Mouse (Mus musculus) liver, embryonic 14.5 days (tissue): Measurements from ENCODE around the gene Carmil1. TPM values are rescaled to one million over a fixed set of nuclear protein-coding genes. Genes with fewer than 3 reads are reported as not detected.
A peak's percentile ranks its signal among the peaks of the same experiment; 100 is the strongest.

Source experiments
- ATAC-seq: fragments of 200-750 bp; cut with Nextera tagmentation; 2 replicates; pipeline ENCODE4 v1.8.0; 2017; ENCODE audit warnings: moderate number of reproducible peaks, mild to moderate bottlenecking, moderate library complexity; ENCODE audit not compliant: insufficient read depth
- DNase-seq, 3 experiments: peaks; one replicate each; pipeline ENCODE4 v3.0.0-alpha.2; 2012 to 2013; ENCODE audit warnings: low read depth in 3 of 3, low spot score in 3 of 3
- H3K27ac ChIP-seq: fragments of 300-500 bp; sonication (generic); 2 replicates; pipeline ENCODE4 v1.5.1; 2014; ENCODE audit warnings: moderate library complexity, mild to moderate bottlenecking, control low read depth, inconsistent platforms
- H3K27me3 ChIP-seq: fragments of 300-500 bp; sonication (generic); 2 replicates; pipeline ENCODE4 v1.6.1; 2014; ENCODE audit warnings: mild to moderate bottlenecking, low read length, moderate library complexity; ENCODE audit not compliant: control insufficient read depth, insufficient read depth
- H3K36me3 ChIP-seq: fragments of 300-500 bp; sonication (generic); replicated peaks from 2 replicates; pipeline ENCODE4 v1.6.1; 2014; ENCODE audit warnings: low read depth; ENCODE audit not compliant: control insufficient read depth, insufficient read depth
- H3K4me1 ChIP-seq, 2 experiments: fragments of 200-500 bp in 1 of 2; fragments of 300-500 bp in 1 of 2; sonication (generic) in 1 of 2; replicated peaks; 2 replicates each; pipeline ENCODE4 v1.6.1; 2012 to 2014; ENCODE audit warnings: antibody characterized with exemption in 1 of 2, inconsistent platforms in 1 of 2, low read length in 1 of 2; ENCODE audit not compliant: control insufficient read depth in 2 of 2, insufficient read depth in 2 of 2
- H3K4me2 ChIP-seq: fragments of 300-500 bp; sonication (generic); 2 replicates; pipeline ENCODE4 v1.6.1; 2014; ENCODE audit warnings: low read depth, mild to moderate bottlenecking, control low read depth, moderate library complexity
- H3K4me3 ChIP-seq, 2 experiments: fragments of 200-500 bp in 1 of 2; fragments of 300-500 bp in 1 of 2; sonication (generic) in 1 of 2; 2 replicates each; pipeline ENCODE4 v1.5.1; 2012 to 2014; ENCODE audit warnings: low read depth in 2 of 2, low read length in 2 of 2, mild to moderate bottlenecking in 2 of 2, control low read depth in 1 of 2, inconsistent platforms in 1 of 2, moderate library complexity in 1 of 2; ENCODE audit not compliant: insufficient read depth in 1 of 2
- H3K9ac ChIP-seq: fragments of 300-500 bp; sonication (generic); replicated peaks from 2 replicates; pipeline ENCODE4 v1.6.1; 2014; ENCODE audit warnings: mild to moderate bottlenecking, control low read depth, moderate library complexity
- H3K9me3 ChIP-seq: fragments of 300-500 bp; sonication (generic); 2 replicates; pipeline ENCODE4 v1.6.1; 2016; ENCODE audit warnings: low read length, mixed read lengths; ENCODE audit not compliant: control insufficient read depth
- CTCF ChIP-seq: IDR thresholded peaks from 2 replicates; pipeline ENCODE4 v1.5.1; 2016; ENCODE audit warnings: antibody characterized with exemption, low read depth, control low read depth
- EP300 ChIP-seq: IDR thresholded peaks from 2 replicates; pipeline ENCODE4 v1.6.1; 2016; ENCODE audit warnings: antibody characterized with exemption, low read depth
- WGBS: fragments of 180-500 bp; shearing (Covaris S2); extraction: QIAGEN DNeasy Blood & Tissue Kit; methylation state at CpG from one replicate; pipeline ENCODE4 v1.1.7; 2014; ENCODE audit not compliant: insufficient replicate concordance; 5-methylcytosine and 5-hydroxymethylcytosine counted together
- polyA plus RNA-seq, 2 experiments: library from polyadenylated mRNA; depleted of rRNA in 1 of 2; stranded (reverse) in 1 of 2; unstranded in 1 of 2; fragments of >200 nt; fragmentation: Nextera tagmentation in 1 of 2; extraction: Ambion mirVana in 1 of 2; gene quantifications; 2 replicates each; pipeline versions ENCODE4 v1.2.1 to v1.2.3; 2012 to 2014

Carmil1 gene
- polyA plus RNA-seq, 2 experiments, result 1.8 to 4.2 TPM

- H3K9ac ChIP-seq, result no peak overlapping the region
- DNase-seq, result no peak
- TF ChIP-seq CTCF, result no peak
- no peak for TF ChIP-seq EP300
- H3K36me3 ChIP-seq, result no peaks in the 10 kb centered on the region
- no peak overlapping the region for H3K4me2 ChIP-seq
- no peak for ATAC-seq
- H3K27me3 ChIP-seq, result no peaks in the 10 kb centered on the region
- H3K4me1 ChIP-seq, result peaks cover 41 to 52% of the 10 kb centered on the region in 2 experiments
- WGBS, result 88% methylated on average over 1 of the region's 1 CpGs
- no peaks in the 10 kb centered on the region for H3K9me3 ChIP-seq
- H3K27ac ChIP-seq, result no peak overlapping the region
- no peak overlapping the region for H3K4me3 ChIP-seq
These were observed 117.2 kb downstream of the Carmil1 start for GRCm38 (mm10) chr13:24163368-24163767.

GRCm38 (mm10) chr13:24161105-24161504 lies 119.5 kb downstream of the Carmil1 start:
- no peak for TF ChIP-seq EP300
- no peak for TF ChIP-seq CTCF
- H3K9me3 ChIP-seq, result no peaks in the 10 kb centered on the region
- no peaks in the 10 kb centered on the region for H3K27me3 ChIP-seq
- ATAC-seq, result 0 out of 2 replicates have a peak, but pooled peaks have one; percentile 9
- peak overlapping the region; percentile 100 for H3K27ac ChIP-seq
- DNase-seq, result peak; percentile 57 to 68 (median 66)
- no peak overlapping the region for H3K4me3 ChIP-seq
- 63% methylated on average over 4 of the region's 4 CpGs for WGBS
- H3K36me3 ChIP-seq, result no peaks in the 10 kb centered on the region
- peak overlapping the region; percentile 55 for H3K9ac ChIP-seq
- peaks cover 52 to 62% of the 10 kb centered on the region in 2 experiments for H3K4me1 ChIP-seq
- peak overlapping the region; percentile 87 for H3K4me2 ChIP-seq

GRCm38 (mm10) chr13:24159972-24160371 lies 120.6 kb downstream of the Carmil1 start:
- peak; percentile 68 for ATAC-seq
- TF ChIP-seq EP300 (no peak), CTCF (no peak)
- Histone ChIP-seq H3K9me3 (no peaks in the 10 kb centered on the region), H3K4me2 (peak overlapping the region; percentile 87), H3K4me3 (peak overlapping the region; percentile 47 to 54), H3K27me3 (no peaks in the 10 kb centered on the region), H3K9ac (peak overlapping the region; percentile 93), H3K36me3 (no peaks in the 10 kb centered on the region), H3K27ac (peak overlapping the region; percentile 100), H3K4me1 (peaks cover 52 to 69% of the 10 kb centered on the region in 2 experiments)
- WGBS, result 11% methylated on average over 4 of the region's 4 CpGs
- no peak for DNase-seq

GRCm38 (mm10) chr13:24159190-24159965 lies 121.2 kb downstream of the Carmil1 start:
- peak overlapping the region; percentile 47 to 54 for H3K4me3 ChIP-seq
- TF ChIP-seq CTCF (no peak), EP300 (peak; percentile 100)
- peak; percentile 97 for ATAC-seq
- H3K27me3 ChIP-seq, result no peaks in the 10 kb centered on the region
- H3K4me2 ChIP-seq, result peak overlapping the region; percentile 87
- no peaks in the 10 kb centered on the region for H3K36me3 ChIP-seq
- DNase-seq, result peak; percentile 89 to 91 (median 90)
- H3K9ac ChIP-seq, result peak overlapping the region; percentile 93
- peaks cover 52 to 68% of the 10 kb centered on the region in 2 experiments for H3K4me1 ChIP-seq
- no peaks in the 10 kb centered on the region for H3K9me3 ChIP-seq
- WGBS, result 10% methylated on average over 8 of the region's 8 CpGs
- peak overlapping the region; percentile 100 for H3K27ac ChIP-seq

- WGBS, result 67% methylated on average over 10 of the region's 10 CpGs
These were observed 123.0 kb downstream of the Carmil1 start for GRCm38 (mm10) chr13:24157560-24158011.

More at GRCm38 (mm10) chr13:24157560-24158011, 123.0 kb downstream of the Carmil1 start:
- peaks cover 49 to 63% of the 10 kb centered on the region in 2 experiments for H3K4me1 ChIP-seq
- H3K9me3 ChIP-seq, result no peaks in the 10 kb centered on the region
- ATAC-seq (no peak), DNase-seq (no peak)
- no peak for TF ChIP-seq EP300
- no peak for TF ChIP-seq CTCF
- no peak overlapping the region for H3K4me3 ChIP-seq
- no peak overlapping the region for H3K4me2 ChIP-seq
- H3K9ac ChIP-seq, result no peak overlapping the region; the same call in 1 of the 2 replicates
- H3K27ac ChIP-seq, result peak overlapping the region; percentile 100
- no peaks in the 10 kb centered on the region for H3K36me3 ChIP-seq
- no peaks in the 10 kb centered on the region for H3K27me3 ChIP-seq
